ENCODE assay signal across 7 mouse cellular contexts in genomic region chr2:27539772-27540514, GRCm38 (mm10). TPM values are rescaled to one million over a fixed set of nuclear protein-coding genes. Genes with fewer than 3 reads are reported as not detected.
DNase-seq lines count a peak whose midpoint lies in the region; ATAC-seq lines count a peak whose summit lies in the region.

No protein-coding gene starts in this region.

- H3K9me3 ChIP-seq in intestine, embryonic 16.5 days (ENCODE audit: control insufficient read depth, low read length), result no peaks in the 10 kb centered on the region
- H3K9me3 ChIP-seq in midbrain, embryonic 11.5 days (ENCODE audit: control insufficient read depth, low read length), result no peaks in the 10 kb centered on the region

- peak overlapping the region; percentile 88 for H3K27ac ChIP-seq in intestine, embryonic 16.5 days (ENCODE audit: low read length)
- H3K27ac ChIP-seq in midbrain, embryonic 11.5 days (ENCODE audit: low read depth, low read length), result peak overlapping the region; percentile 71

- ATAC-seq in intestine, embryonic 16.5 days, result peak; percentile 99
- ATAC-seq in midbrain, embryonic 11.5 days (ENCODE audit: low FRiP score), result peak; percentile 99

- intact Hi-C loops in left cerebral cortex, postnatal 36 days (cut with DNase I), result loop anchor here (10.0 kb wide), 1 partner anchor 885 kb away; no protein-coding TSS in a partner anchor

- peak; percentile 99 for DNase-seq in adrenal gland, adult 8-10 months
- peak; percentile 95 for DNase-seq in embryo, embryonic 9.5 days (ENCODE audit: extremely low spot score)
- peak; percentile 89 to 98 for DNase-seq in gastrocnemius, postnatal 4 days (ENCODE audit: low spot score in 2 of 2)
- DNase-seq in left cerebral cortex, postnatal 36 days (ENCODE audit: low spot score in 2 of 2), result peak; percentile 99
- peak; percentile 99 for DNase-seq in midbrain, embryonic 11.5 days (ENCODE audit: low spot score, missing footprints)
- peak; percentile 99 for DNase-seq in skeletal muscle tissue, adult 2 months (ENCODE audit: low read depth, low spot score)

- H3K4me3 ChIP-seq in intestine, embryonic 16.5 days (ENCODE audit: low read length), result peak overlapping the region; percentile 49
- H3K4me3 ChIP-seq in midbrain, embryonic 11.5 days (ENCODE audit: low read depth, low read length), result peak overlapping the region; percentile 37

- H3K27me3 ChIP-seq in intestine, embryonic 16.5 days (replicated peaks; ENCODE audit: control insufficient read depth, insufficient read depth, low read length), result no peaks in the 10 kb centered on the region
- H3K27me3 ChIP-seq in midbrain, embryonic 11.5 days (ENCODE audit: control insufficient read depth, insufficient read depth, low read length), result no peaks in the 10 kb centered on the region

- WGBS in intestine, embryonic 16.5 days, result under 1% methylated on average over 46 of the region's 46 CpGs
- under 1% methylated on average over 46 of the region's 46 CpGs for WGBS in midbrain, embryonic 11.5 days

- peak overlapping the region; percentile 70 for H3K9ac ChIP-seq in intestine, embryonic 16.5 days (ENCODE audit: low read depth, low read length)
- H3K9ac ChIP-seq in midbrain, embryonic 11.5 days (ENCODE audit: low read length), result peak overlapping the region; percentile 72

- peak overlapping the region; percentile 77 for H3K4me2 ChIP-seq in intestine, embryonic 16.5 days (ENCODE audit: low read depth, low read length)
- peak overlapping the region; percentile 74 for H3K4me2 ChIP-seq in midbrain, embryonic 11.5 days

- H3K4me1 ChIP-seq in intestine, embryonic 16.5 days (ENCODE audit: control insufficient read depth, insufficient read depth, low read length), result peaks cover 8% of the 10 kb centered on the region
- peaks cover 8% of the 10 kb centered on the region for H3K4me1 ChIP-seq in midbrain, embryonic 11.5 days (ENCODE audit: control insufficient read depth, insufficient read depth, low read length)

- peaks cover 5% of the 10 kb centered on the region; the same call in 1 of the 2 replicates for H3K36me3 ChIP-seq in intestine, embryonic 16.5 days (ENCODE audit: control insufficient read depth, insufficient read depth, low read length)
- H3K36me3 ChIP-seq in midbrain, embryonic 11.5 days (ENCODE audit: control insufficient read depth, insufficient read depth, low read length), result peaks cover 9% of the 10 kb centered on the region

RNA-seq across cellular contexts. Expression of gene Wdr5, which starts 25.0 kb away (rescaled TPM):
- 10 to 100 TPM; 31.3 to 42.8 (median 36.3) TPM for total RNA-seq in adrenal gland, adult 8-10 months (2022)
- total RNA-seq in gastrocnemius, postnatal 4 days (2021), result 10 to 100 TPM; 36.4 to 39.2 TPM
- 40.0 and 44.8 TPM in 2 replicates for polyA plus RNA-seq in intestine, embryonic 16.5 days (2015; fragmentation: Nextera tagmentation; extraction: Ambion mirVana)
- 10 to 100 TPM; 24.2 to 28.5 TPM for total RNA-seq in left cerebral cortex, postnatal 36 days (2021)
- polyA plus RNA-seq in midbrain, embryonic 11.5 days (2014; fragmentation: Nextera tagmentation; extraction: Ambion mirVana), result 63.5 and 69.1 TPM in 2 replicates

RNA-seq across cellular contexts. Expression of gene Brd3, which starts 32.5 kb away (rescaled TPM):
- 10 to 100 TPM; 87.2 to 97.9 (median 91.9) TPM for total RNA-seq in adrenal gland, adult 8-10 months (2022)
- total RNA-seq in gastrocnemius, postnatal 4 days (2021), result 100 to 1,000 TPM; 103 to 109 TPM
- polyA plus RNA-seq in intestine, embryonic 16.5 days (2015; fragmentation: Nextera tagmentation; extraction: Ambion mirVana), result 82.5 and 85.9 TPM in 2 replicates
- total RNA-seq in left cerebral cortex, postnatal 36 days (2021), result 10 to 100 TPM; 43.0 to 56.9 TPM
- polyA plus RNA-seq in midbrain, embryonic 11.5 days (2014; fragmentation: Nextera tagmentation; extraction: Ambion mirVana), result 168 and 189 TPM in 2 replicates

Comparison
In these comparisons a context has a peak if more than half of its experiments do, and no peak if none do; other contexts are left out.
1. Peak in every context shown above with its lines: DNase-seq, ATAC-seq, H3K4me3 ChIP-seq and H3K27ac ChIP-seq.